Mouse (Mus musculus) thymus, adult 2 months (tissue): ENCODE results near the gene Krt12. TPM values are rescaled to one million over a fixed set of nuclear protein-coding genes. Genes with fewer than 3 reads are reported as not detected.
A peak's percentile ranks its signal among the peaks of the same experiment; 100 is the strongest.

ENCODE experiments used
- DNase-seq: peaks from one replicate; pipeline ENCODE4 v3.0.0; 2021
- H3K27ac ChIP-seq: fragments of 200-500 bp; 2 replicates; pipeline ENCODE4 v1.5.1; 2012; ENCODE audit warnings: low read length, control low read depth; ENCODE audit not compliant: control insufficient read depth, insufficient read depth
- H3K27me3 ChIP-seq: fragments of 200-500 bp; 2 replicates; pipeline ENCODE4 v1.6.1; 2012; ENCODE audit warnings: mild to moderate bottlenecking, low read length, moderate library complexity, mixed read lengths; ENCODE audit not compliant: control insufficient read depth, insufficient read depth
- H3K36me3 ChIP-seq: fragments of 200-500 bp; 2 replicates; pipeline ENCODE4 v1.6.1; 2012; ENCODE audit warnings: mild to moderate bottlenecking, low read length, moderate library complexity; ENCODE audit not compliant: control insufficient read depth, insufficient read depth
- H3K4me1 ChIP-seq: fragments of 200-500 bp; replicated peaks from 2 replicates; pipeline ENCODE4 v1.6.1; 2012; ENCODE audit warnings: low read length; ENCODE audit not compliant: control insufficient read depth, insufficient read depth
- H3K4me3 ChIP-seq: fragments of 200-500 bp; 2 replicates; pipeline ENCODE4 v1.5.1; 2012; ENCODE audit warnings: mild to moderate bottlenecking, low read length, control low read depth, moderate library complexity; ENCODE audit not compliant: control insufficient read depth, insufficient read depth
- CTCF ChIP-seq: fragments of 200-500 bp; IDR thresholded peaks from 2 replicates; pipeline ENCODE4 v1.5.1; 2012; ENCODE audit warnings: mild to moderate bottlenecking, control low read depth, low read length, moderate library complexity, borderline replicate concordance; ENCODE audit not compliant: control insufficient read depth, poor library complexity, insufficient read depth; ENCODE audit errors: extremely low read depth
- POLR2A ChIP-seq: fragments of 200-500 bp; IDR thresholded peaks from 2 replicates; pipeline ENCODE4 v1.6.1; 2012; ENCODE audit warnings: mild to moderate bottlenecking, low read length, control low read depth, moderate library complexity; ENCODE audit not compliant: control insufficient read depth, poor library complexity, insufficient read depth; ENCODE audit errors: extremely low read depth
- WGBS: fragments of 180-500 bp; shearing (Covaris S2); methylation state at CpG from one replicate; pipeline ENCODE4 v1.1.7; 2018; 5-methylcytosine and 5-hydroxymethylcytosine counted together
- polyA plus RNA-seq: library from polyadenylated mRNA; depleted of rRNA; stranded (reverse); fragments of >200 nt; gene quantifications from 2 replicates; pipeline ENCODE4 v1.2.3, GENCODE M21; 2012; rRNA removed

Gene Krt12
- polyA plus RNA-seq, 1 experiment, result 0.34 TPM

DNA sequence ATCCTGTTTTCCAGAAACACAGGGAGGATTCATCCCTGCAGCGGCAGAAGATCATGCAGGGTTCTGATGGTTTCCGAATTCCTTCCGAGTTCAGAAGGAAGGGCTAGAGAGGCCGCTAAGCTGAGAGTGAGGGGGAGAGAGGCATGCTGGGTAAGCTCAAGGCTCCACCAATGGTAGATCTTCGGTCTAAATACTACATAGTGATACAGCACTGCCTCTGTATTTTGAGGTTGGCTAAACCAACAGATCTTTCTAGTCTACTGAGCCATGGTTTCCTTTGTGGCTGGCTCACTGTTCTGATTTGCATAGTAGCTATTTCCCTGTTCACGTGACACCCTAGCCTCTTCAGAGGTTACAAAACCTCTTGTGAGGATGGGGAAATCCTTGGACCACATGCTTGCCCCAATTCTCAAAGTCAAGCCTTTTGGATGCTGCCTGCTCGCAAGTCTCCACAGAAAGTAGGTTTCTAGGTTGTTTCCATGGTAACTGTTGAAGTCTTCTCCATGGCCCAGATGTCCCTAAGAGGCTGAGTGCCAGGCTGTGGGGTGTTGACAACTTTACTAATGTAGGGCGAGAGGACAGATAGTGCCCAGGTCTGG, 52.1 kb downstream of the Krt12 start:
- Histone ChIP-seq H3K36me3 (no peaks in the 10 kb centered on the region), H3K4me3 (no peak overlapping the region), H3K27me3 (no peaks in the 10 kb centered on the region), H3K27ac (no peak overlapping the region), H3K4me1 (peaks cover 12% of the 10 kb centered on the region)
- peak; percentile 4 for DNase-seq
- TF ChIP-seq POLR2A (no peak), CTCF (no peak)
- 58% methylated on average over 8 of the region's 8 CpGs for WGBS

- DNase-seq, result no peak
- Histone ChIP-seq H3K4me3 (no peak overlapping the region), H3K27me3 (no peaks in the 10 kb centered on the region), H3K27ac (no peak overlapping the region), H3K36me3 (no peaks in the 10 kb centered on the region), H3K4me1 (peaks cover 12% of the 10 kb centered on the region)
- TF ChIP-seq POLR2A (no peak), CTCF (no peak)
- 29% methylated on average over 3 of the region's 3 CpGs for WGBS
Observed at GRCm38 (mm10) chr11:99369229-99369628, 52.8 kb downstream of the Krt12 start.

DNA sequence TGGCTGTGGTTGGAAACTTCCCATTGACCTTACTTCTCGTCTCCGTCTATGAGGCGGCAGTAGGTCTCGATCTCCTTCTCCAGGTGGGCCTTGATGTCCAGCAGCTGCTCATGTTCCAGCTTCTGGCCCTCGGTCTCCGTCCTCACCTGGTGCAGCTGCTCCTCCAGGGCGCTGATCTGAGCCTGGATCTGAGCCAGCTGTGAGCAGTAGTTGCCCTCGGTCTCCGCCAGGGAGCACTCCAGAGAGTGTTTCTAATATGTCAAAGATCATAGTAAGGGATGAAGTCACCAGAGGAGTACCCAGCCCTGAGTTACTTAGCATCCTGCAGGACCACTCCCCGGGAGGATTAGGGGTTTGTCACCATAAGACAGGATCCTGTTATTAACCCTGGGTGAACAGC, 55.3 kb downstream of the Krt12 start:
- Histone ChIP-seq H3K27me3 (no peaks in the 10 kb centered on the region), H3K4me3 (no peak overlapping the region), H3K36me3 (no peaks in the 10 kb centered on the region), H3K27ac (no peak overlapping the region), H3K4me1 (peaks cover 12% of the 10 kb centered on the region)
- 54% methylated on average over 10 of the region's 10 CpGs for WGBS
- TF ChIP-seq POLR2A, result no peak
- TF ChIP-seq CTCF, result no peak
- peak; percentile 21 for DNase-seq

Other genes starting within 250 kb of the Krt12 start
- gene Smarce1, start 191.2 kb downstream of the Krt12 start, polyA plus RNA-seq, result 37.0 and 43.5 TPM in 2 replicates
- gene Krt222, start 178.2 kb downstream of the Krt12 start, polyA plus RNA-seq, result 0.23 and 0.40 TPM in 2 replicates
- gene Krt24, start 137.0 kb downstream of the Krt12 start, polyA plus RNA-seq, result 0.10 and 0.12 TPM in 2 replicates
- gene Krt25, start 99.3 kb downstream of the Krt12 start, polyA plus RNA-seq, result 0.16 and 0.18 TPM in 2 replicates
- gene Krt26, start 84.3 kb downstream of the Krt12 start, polyA plus RNA-seq, result not detected in 2 replicates
- 0.05 and 0.13 TPM in 2 replicates for gene Krt27, start 71.2 kb downstream of the Krt12 start, polyA plus RNA-seq
- not detected in 2 replicates for gene Krt28, start 47.4 kb downstream of the Krt12 start, polyA plus RNA-seq
- gene Krt10, start 32.9 kb downstream of the Krt12 start, polyA plus RNA-seq, result 4.9 and 6.4 TPM in 2 replicates
- gene Krt20, start 15.9 kb upstream of the Krt12 start, polyA plus RNA-seq, result 0.65 and 1.0 TPM in 2 replicates
- gene Krt23, start 70.9 kb upstream of the Krt12 start, polyA plus RNA-seq, result 1.5 and 1.7 TPM in 2 replicates
- 0.11 TPM in 1 of 2 replicates, not detected in the other for gene Krt39, start 99.1 kb upstream of the Krt12 start, polyA plus RNA-seq
- gene Krt40, start 120.9 kb upstream of the Krt12 start, polyA plus RNA-seq, result 0.09 TPM in 1 of 2 replicates, not detected in the other
- 0.46 and 0.66 TPM in 2 replicates for gene Krtap3-3, start 128.6 kb upstream of the Krt12 start, polyA plus RNA-seq
- gene Krtap3-2, start 134.6 kb upstream of the Krt12 start, polyA plus RNA-seq, result 0.15 and 0.19 TPM in 2 replicates
- gene Gm11939, start 137.2 kb upstream of the Krt12 start, polyA plus RNA-seq, result not detected in 2 replicates
- 0.43 and 0.81 TPM in 2 replicates for gene Krtap3-1, start 144.4 kb upstream of the Krt12 start, polyA plus RNA-seq
- not detected in 2 replicates for gene Krtap1-5, start 158.8 kb upstream of the Krt12 start, polyA plus RNA-seq
- not detected in 2 replicates for gene Krtap1-4, start 161.4 kb upstream of the Krt12 start, polyA plus RNA-seq
- not detected in 2 replicates for gene Krtap1-3, start 169.1 kb upstream of the Krt12 start, polyA plus RNA-seq
- not detected in 2 replicates for gene Krtap9-3, start 175.8 kb upstream of the Krt12 start, polyA plus RNA-seq
- gene Gm11938, start 181.0 kb upstream of the Krt12 start, polyA plus RNA-seq, result 0.33 TPM in 1 of 2 replicates, not detected in the other
- gene Gm11937, start 187.9 kb upstream of the Krt12 start, polyA plus RNA-seq, result not detected in 2 replicates
- gene Krtap2-4, start 192.6 kb upstream of the Krt12 start, polyA plus RNA-seq, result 0.22 and 0.37 TPM in 2 replicates
- gene Gm11562, start 198.2 kb upstream of the Krt12 start, polyA plus RNA-seq, result not detected in 2 replicates
- not detected in 2 replicates for gene Krtap4-1, start 206.0 kb upstream of the Krt12 start, polyA plus RNA-seq
- gene Krtap4-2, start 212.8 kb upstream of the Krt12 start, polyA plus RNA-seq, result not detected in 2 replicates
- gene Krtap4-7, start 221.8 kb upstream of the Krt12 start, polyA plus RNA-seq, result not detected in 2 replicates
- not detected in 2 replicates for gene Gm11555, start 228.0 kb upstream of the Krt12 start, polyA plus RNA-seq
- not detected in 2 replicates for gene Gm11563, start 236.7 kb upstream of the Krt12 start, polyA plus RNA-seq
- gene Krtap4-6, start 243.7 kb upstream of the Krt12 start, polyA plus RNA-seq, result not detected in 2 replicates